Mouse (Mus musculus) lung, postnatal 0 days (tissue): Measurements from ENCODE around the gene Kbtbd2. TPM values are rescaled to one million over a fixed set of nuclear protein-coding genes. Genes with fewer than 3 reads are reported as not detected.

Experiments
- ATAC-seq: fragments of 200-750 bp; cut with Nextera tagmentation; 2 replicates; pipeline ENCODE4 v1.8.0; 2017; ENCODE audit warnings: moderate library complexity
- DNase-seq: peaks from one replicate; pipeline ENCODE4 v3.0.0-alpha.2; 2016; ENCODE audit warnings: low spot score
- H3K27ac ChIP-seq: fragments of 300-500 bp; sonication (generic); 2 replicates; pipeline ENCODE4 v1.5.1; 2014; ENCODE audit warnings: antibody characterized with exemption, mild to moderate bottlenecking, low read length, mixed read lengths
- H3K27me3 ChIP-seq: fragments of 300-500 bp; sonication (generic); replicated peaks from 2 replicates; pipeline ENCODE4 v1.6.1; 2014; ENCODE audit warnings: low read length, mixed read lengths; ENCODE audit not compliant: insufficient read depth
- H3K36me3 ChIP-seq: fragments of 300-500 bp; sonication (generic); 2 replicates; pipeline ENCODE4 v1.6.1; 2014; ENCODE audit warnings: low read length, mixed read lengths; ENCODE audit not compliant: insufficient read depth
- H3K4me1 ChIP-seq: fragments of 300-500 bp; sonication (generic); 2 replicates; pipeline ENCODE4 v1.6.1; 2014; ENCODE audit warnings: antibody characterized with exemption, low read depth, low read length, mixed read lengths; ENCODE audit not compliant: insufficient read depth
- H3K4me2 ChIP-seq: fragments of 300-500 bp; sonication (generic); replicated peaks from 2 replicates; pipeline ENCODE4 v1.6.1; 2014; ENCODE audit warnings: low read depth, mild to moderate bottlenecking, low read length, moderate library complexity, mixed read lengths
- H3K4me3 ChIP-seq: fragments of 300-500 bp; sonication (generic); 2 replicates; pipeline ENCODE4 v1.5.1; 2014; ENCODE audit warnings: low read depth, low read length
- H3K9ac ChIP-seq: fragments of 300-500 bp; sonication (generic); replicated peaks from 2 replicates; pipeline ENCODE4 v1.6.1; 2014; ENCODE audit warnings: low read depth, mild to moderate bottlenecking
- H3K9me3 ChIP-seq: fragments of 300-500 bp; sonication (generic); 2 replicates; pipeline ENCODE4 v1.6.1; 2016; ENCODE audit warnings: low read length, mixed read lengths
- CTCF ChIP-seq: IDR thresholded peaks from 2 replicates; pipeline ENCODE4 v1.5.1; 2016; ENCODE audit warnings: antibody characterized with exemption, mild to moderate bottlenecking
- EP300 ChIP-seq: IDR thresholded peaks from 2 replicates; pipeline ENCODE4 v1.6.1; 2016; ENCODE audit warnings: antibody characterized with exemption, mild to moderate bottlenecking, control low read depth
- WGBS: fragments of 180-500 bp; shearing (Covaris S2); extraction: QIAGEN DNeasy Blood & Tissue Kit; methylation state at CpG from one replicate; pipeline ENCODE4 v1.1.7; 2014; 5-methylcytosine and 5-hydroxymethylcytosine counted together
- polyA plus RNA-seq: library from polyadenylated mRNA; unstranded; fragments of >200 nt; fragmentation: Nextera tagmentation; extraction: Ambion mirVana; gene quantifications from 2 replicates; pipeline ENCODE4 v1.2.1, GENCODE M21; 2015

Kbtbd2 gene
- polyA plus RNA-seq, 1 experiment from 2014 or later, result 20.5 TPM

- H3K27me3 ChIP-seq, result no peaks in the 10 kb centered on the region
- peak; percentile 36 for ATAC-seq
- H3K4me2 ChIP-seq, result peak overlapping the region; percentile 87
- no peaks in the 10 kb centered on the region for H3K36me3 ChIP-seq
- H3K9me3 ChIP-seq, result no peaks in the 10 kb centered on the region
- peak overlapping the region; percentile 96 for H3K9ac ChIP-seq
- TF ChIP-seq EP300 (no peak), CTCF (no peak)
- peak overlapping the region; percentile 95 for H3K4me3 ChIP-seq
- 1% methylated on average over 16 of the region's 16 CpGs for WGBS
- H3K27ac ChIP-seq, result peak overlapping the region; percentile 100
- peak; percentile 81 for DNase-seq
- peaks cover 13% of the 10 kb centered on the region; the same call in 1 of the 2 replicates for H3K4me1 ChIP-seq
Measured at GRCm38 (mm10) chr6:56796668-56797141, 908 bp downstream of the Kbtbd2 start.

DNA sequence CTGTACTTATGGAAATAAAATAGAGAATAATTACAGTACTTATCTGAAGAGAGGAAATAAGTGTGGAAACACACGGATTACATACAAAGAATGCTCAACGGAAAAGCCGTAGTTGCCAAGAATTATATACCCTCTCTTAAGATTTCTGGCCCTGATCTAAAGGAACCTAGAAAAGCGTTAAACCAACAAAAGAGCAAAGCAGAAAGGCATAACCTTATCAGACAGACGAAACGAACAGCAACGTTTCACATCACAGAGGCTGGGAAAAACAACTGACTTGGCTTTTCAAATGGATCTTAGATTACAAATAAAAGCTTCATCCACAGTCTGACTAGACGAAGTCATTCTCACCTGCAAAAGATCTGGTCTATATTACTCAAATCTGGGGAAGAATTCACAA, 1.4 kb downstream of the Kbtbd2 start:
- Histone ChIP-seq H3K4me1 (peaks cover 13% of the 10 kb centered on the region; the same call in 1 of the 2 replicates), H3K36me3 (no peaks in the 10 kb centered on the region), H3K9ac (peak overlapping the region; percentile 96), H3K9me3 (no peaks in the 10 kb centered on the region), H3K27ac (peak overlapping the region; percentile 100), H3K4me2 (peak overlapping the region; percentile 87), H3K4me3 (peak overlapping the region; percentile 95), H3K27me3 (no peaks in the 10 kb centered on the region)
- DNase-seq (peak; percentile 17), ATAC-seq (no peak)
- WGBS, result under 1% methylated on average over 8 of the region's 8 CpGs
- TF ChIP-seq CTCF (no peak), EP300 (no peak)

- ATAC-seq (no peak), DNase-seq (no peak)
- Histone ChIP-seq H3K9ac (no peak overlapping the region), H3K4me1 (peaks cover 13% of the 10 kb centered on the region; the same call in 1 of the 2 replicates), H3K27ac (no peak overlapping the region), H3K9me3 (no peaks in the 10 kb centered on the region), H3K36me3 (no peaks in the 10 kb centered on the region), H3K4me3 (no peak overlapping the region), H3K27me3 (no peaks in the 10 kb centered on the region), H3K4me2 (peak overlapping the region; percentile 87; the same call in 1 of the 2 replicates)
- no peak for TF ChIP-seq CTCF
- no peak for TF ChIP-seq EP300
- WGBS, result 62% methylated on average over 5 of the region's 5 CpGs
Measured at GRCm38 (mm10) chr6:56794834-56795233, 2.8 kb downstream of the Kbtbd2 start.

DNA sequence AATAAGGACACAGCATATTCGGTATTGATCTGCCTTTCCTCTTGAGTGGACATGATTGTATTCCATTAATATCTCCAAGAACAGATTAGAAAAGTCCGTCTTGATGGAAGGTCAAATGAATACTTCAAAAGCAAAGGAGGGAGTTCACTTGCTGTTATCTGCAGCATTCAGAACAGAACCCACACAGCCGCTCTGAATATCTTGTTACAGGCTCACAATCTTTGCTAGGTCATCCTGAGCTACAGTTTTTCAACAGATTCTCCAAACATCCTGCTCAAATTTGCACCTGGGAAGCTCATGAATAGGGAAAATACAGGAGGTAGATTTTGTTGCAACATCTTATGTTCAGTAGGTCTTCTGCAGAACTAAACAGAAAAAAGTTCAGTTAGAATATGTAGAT, 8.3 kb downstream of the Kbtbd2 start:
- Histone ChIP-seq H3K27ac (no peak overlapping the region), H3K4me2 (no peak overlapping the region), H3K4me1 (0 out of 2 replicates have a peak, but pooled peaks cover 5% of the 10 kb centered on the region), H3K9ac (no peak overlapping the region), H3K36me3 (no peaks in the 10 kb centered on the region), H3K27me3 (no peaks in the 10 kb centered on the region), H3K9me3 (no peaks in the 10 kb centered on the region), H3K4me3 (no peak overlapping the region)
- TF ChIP-seq CTCF (no peak), EP300 (no peak)
- WGBS, result 75% methylated on average over 3 of the region's 3 CpGs
- ATAC-seq, result no peak
- no peak for DNase-seq

DNA sequence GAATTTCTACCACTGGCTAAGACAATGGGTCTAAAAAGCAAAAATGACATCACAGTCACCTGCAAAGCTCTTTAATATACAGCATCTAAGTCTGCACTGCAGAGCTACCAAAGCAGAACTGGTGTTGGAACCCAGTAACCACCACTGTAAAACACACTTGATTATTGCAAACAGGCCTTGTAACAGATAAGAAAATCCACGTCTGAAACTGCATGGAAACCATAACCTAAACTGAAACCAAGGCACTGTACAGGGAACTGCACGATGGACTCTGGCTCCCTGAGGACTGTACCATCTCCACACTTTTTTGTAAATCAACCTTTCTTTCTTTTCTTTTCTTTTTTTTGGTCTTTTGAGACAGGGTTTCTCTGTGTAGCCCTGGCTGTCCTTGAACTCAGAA, 9.9 kb downstream of the Kbtbd2 start:
- Histone ChIP-seq H3K4me2 (no peak overlapping the region), H3K36me3 (no peaks in the 10 kb centered on the region), H3K9me3 (no peaks in the 10 kb centered on the region), H3K4me3 (no peak overlapping the region), H3K4me1 (no peaks in the 10 kb centered on the region), H3K9ac (no peak overlapping the region), H3K27me3 (no peaks in the 10 kb centered on the region), H3K27ac (no peak overlapping the region)
- TF ChIP-seq EP300, result no peak
- TF ChIP-seq CTCF, result no peak
- DNase-seq (no peak), ATAC-seq (no peak)
- WGBS, result 65% methylated on average over 2 of the region's 2 CpGs

- Histone ChIP-seq H3K4me3 (no peak overlapping the region), H3K27ac (no peak overlapping the region), H3K9ac (no peak overlapping the region), H3K27me3 (no peaks in the 10 kb centered on the region), H3K4me2 (no peak overlapping the region), H3K4me1 (no peaks in the 10 kb centered on the region), H3K9me3 (no peaks in the 10 kb centered on the region), H3K36me3 (peaks cover under 1% of the 10 kb centered on the region; the same call in 1 of the 2 replicates)
- ATAC-seq (peak; percentile 92), DNase-seq (peak; percentile 76)
- 45% methylated on average over 5 of the region's 5 CpGs for WGBS
- TF ChIP-seq CTCF, result no peak
- TF ChIP-seq EP300, result peak; percentile 73
Measured at GRCm38 (mm10) chr6:56785068-56785467, 12.5 kb downstream of the Kbtbd2 start.
